Mouse (Mus musculus): ENCODE measurements around the gene Lrrk2.

Gene Lrrk2

GRCm38 (mm10) chr15:91672645-91673568, at the start of gene Lrrk2:
Gene Lrrk2 (plus strand): TSS chr15:91673175.
- peak; percentile 91 for DNase-seq

DNA sequence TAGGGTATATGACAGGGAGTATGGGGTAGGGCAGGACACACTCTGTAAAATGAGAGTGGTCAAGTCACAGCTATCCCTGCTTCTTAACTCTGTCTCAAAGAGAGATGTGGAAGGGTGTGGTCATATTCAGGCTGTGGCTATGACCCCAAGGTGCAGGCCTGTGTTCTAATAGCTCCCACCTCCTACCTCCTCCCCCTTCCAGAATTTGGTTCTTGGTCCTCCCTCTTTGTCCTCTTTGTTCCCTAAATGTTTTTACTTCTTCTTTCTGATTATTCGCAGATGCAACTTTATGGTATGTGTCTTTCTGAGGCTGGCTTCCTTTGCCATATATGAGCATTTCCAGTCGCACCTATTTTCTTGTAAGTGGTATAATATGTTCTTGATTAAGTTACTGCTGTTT, 48.5 kb upstream of the Lrrk2 start:
- DNase-seq: no peak

GRCm38 (mm10) chr15:91629137-91629536, 43.8 kb upstream of the Lrrk2 start:
- DNase-seq: no peak

- no peak for DNase-seq
Observed at GRCm38 (mm10) chr15:91632473-91632872, 40.5 kb upstream of the Lrrk2 start.

GRCm38 (mm10) chr15:91633051-91633450, 39.9 kb upstream of the Lrrk2 start:
- no peak for DNase-seq

DNA sequence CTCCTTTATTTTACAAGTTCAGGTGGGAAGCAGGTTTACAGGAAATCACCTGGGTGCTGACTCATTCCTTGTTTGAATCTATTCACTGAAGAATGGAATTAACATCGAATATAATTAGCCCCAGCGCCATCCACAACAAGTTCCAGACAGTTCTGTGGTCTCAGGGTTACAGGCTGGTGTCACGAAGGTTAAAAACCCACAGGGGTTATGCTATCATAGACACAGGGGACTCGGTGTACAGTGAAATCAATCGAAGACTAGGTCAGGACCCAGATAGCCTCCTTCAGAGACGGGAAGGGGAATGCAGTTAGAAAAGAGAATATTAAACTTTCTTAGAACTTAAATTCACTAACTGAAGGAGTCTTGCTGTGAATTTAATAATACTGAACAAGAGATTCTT, 39.2 kb upstream of the Lrrk2 start:
- DNase-seq: no peak

DNA sequence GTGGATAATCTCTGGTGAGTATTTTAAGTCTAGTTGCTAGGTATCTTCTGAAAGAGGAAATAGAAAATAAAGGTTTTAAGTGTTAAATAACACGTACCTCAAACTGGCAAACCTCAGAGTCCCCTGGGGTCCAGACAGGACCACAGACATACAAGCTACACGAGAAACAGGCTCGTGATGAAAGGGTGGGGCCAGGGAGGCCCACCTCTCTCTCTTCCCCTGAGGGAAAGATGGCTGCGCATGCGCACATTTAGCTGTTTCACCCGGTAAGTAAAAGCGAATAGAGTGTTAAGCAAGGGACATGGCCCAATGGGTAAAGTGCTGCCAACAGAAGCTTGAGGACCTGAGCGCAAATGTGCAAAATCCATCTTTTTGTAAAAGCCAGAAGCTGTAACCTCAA, 38.7 kb upstream of the Lrrk2 start:
- no peak for DNase-seq

DNA sequence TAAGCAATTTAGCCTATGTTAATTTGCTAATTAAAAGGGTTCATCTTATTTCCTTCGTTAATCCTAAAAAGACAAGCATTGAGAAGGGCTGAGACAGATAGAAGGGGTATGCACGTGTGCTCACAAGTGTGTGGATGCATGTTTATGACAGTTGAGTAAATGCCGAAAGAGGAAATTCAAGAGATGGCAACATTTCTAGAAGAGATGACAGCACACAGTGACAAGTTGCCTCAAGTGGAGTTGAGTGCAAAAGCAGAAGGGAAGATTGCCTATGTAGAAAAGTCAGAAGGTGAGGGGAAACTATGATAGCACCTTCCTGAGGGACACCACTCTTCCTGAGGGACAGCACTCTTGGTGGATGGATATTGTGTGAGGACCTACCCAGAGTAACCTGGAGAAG, 31.3 kb upstream of the Lrrk2 start:
- no peak for DNase-seq

GRCm38 (mm10) chr15:91642682-91643306, 30.2 kb upstream of the Lrrk2 start:
- DNase-seq: no peak

DNA sequence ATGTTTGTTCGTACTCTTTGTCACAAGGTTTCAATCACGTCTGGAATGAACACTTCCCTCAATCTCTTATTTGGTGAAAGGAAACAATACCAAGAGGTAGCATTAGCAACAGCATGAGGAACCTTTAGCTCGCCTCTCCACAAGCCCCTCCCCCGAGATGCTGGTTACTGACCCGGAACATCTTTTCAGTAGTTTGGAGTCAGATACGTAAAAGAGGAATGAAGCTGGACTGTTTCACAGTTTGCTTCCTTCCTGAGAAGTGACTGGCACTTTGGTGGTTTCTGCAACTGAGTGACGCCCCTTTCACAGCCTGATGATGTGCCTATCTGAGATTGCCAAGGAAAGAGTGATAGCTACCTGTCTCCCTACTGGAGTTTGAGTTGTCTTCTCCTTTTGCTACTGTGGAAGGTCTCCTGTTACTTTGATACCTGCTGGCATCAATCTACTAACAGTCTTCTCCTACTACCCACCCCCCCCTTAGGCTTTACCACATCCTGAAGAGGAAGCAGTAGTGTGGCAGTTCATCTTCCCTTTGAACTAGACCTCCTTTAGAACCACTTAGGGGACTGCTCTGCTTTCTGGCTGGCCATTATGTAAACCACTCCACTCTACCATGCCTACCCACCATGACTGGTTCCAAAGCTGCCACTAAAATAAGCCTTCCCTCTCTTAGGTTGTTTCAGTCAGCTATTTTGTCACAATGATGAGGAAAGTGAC, 29.2 kb upstream of the Lrrk2 start:
- DNase-seq: no peak

- DNase-seq: peak; percentile 7
Observed at GRCm38 (mm10) chr15:91650270-91650669, 22.7 kb upstream of the Lrrk2 start.

DNA sequence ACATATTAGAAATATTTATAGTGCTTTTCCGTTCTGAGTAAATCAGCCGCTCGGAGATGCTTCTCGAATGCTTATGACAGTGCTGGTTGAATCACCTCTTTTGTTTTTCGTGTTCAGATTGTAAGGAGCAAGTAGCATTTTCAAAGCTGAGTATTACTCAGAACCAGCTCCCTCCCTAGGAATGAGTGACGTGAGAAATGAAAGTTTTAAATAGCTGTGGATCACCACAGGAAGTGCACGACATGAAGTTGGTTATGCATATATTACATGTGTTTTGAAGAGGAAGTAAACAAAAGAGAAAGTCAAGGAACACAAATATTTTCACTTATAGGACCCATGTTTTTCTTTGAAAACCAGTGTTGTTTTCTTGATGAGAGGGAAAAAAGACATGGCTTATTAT, 21.5 kb upstream of the Lrrk2 start:
- DNase-seq: no peak

- no peak for DNase-seq
Observed at GRCm38 (mm10) chr15:91658227-91658626, 14.7 kb upstream of the Lrrk2 start.

DNA sequence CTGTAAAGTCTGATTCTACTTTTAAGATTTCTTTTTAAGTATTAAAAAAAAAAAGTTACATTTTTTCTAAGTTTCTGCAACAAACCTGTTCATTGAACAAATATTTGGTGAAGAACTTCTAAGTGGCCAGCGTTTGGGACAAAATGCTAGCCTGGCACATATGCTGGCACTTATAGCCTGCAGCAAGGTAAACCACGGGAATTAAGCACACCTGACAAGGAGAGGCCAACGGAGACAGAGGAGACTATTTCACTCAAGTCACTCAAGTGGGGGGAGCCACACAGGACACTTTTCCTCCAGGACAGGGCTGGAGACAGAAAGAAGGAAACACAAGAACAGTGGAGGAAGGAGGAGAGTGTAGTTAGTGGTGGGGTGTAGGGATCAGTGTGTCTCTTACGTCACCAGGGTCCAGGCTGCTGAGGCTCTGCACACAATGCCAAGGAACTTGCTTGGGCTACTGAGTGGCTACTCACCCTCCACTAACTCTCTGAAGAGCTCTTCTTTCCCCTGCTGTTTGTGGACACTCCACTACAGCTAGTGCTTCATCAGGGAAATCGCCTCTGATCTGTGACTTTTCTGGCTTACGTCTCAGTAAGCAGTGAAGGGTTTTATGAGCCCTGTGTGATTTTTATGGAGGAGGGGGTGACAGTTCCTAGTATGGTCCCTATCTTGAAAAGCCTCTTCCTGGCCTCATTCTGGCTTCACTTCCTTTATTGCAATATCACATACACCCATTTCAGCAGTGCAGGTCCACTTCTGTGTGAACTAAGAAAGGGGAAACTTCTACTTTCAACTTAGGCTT, 12.5 kb upstream of the Lrrk2 start:
- no peak for DNase-seq

- DNase-seq: no peak
Observed at GRCm38 (mm10) chr15:91661079-91661369, 12.0 kb upstream of the Lrrk2 start.

GRCm38 (mm10) chr15:91664586-91665132, 8.3 kb upstream of the Lrrk2 start:
- no peak for DNase-seq

- DNase-seq: peak; percentile 4
Observed at GRCm38 (mm10) chr15:91665530-91665929, 7.4 kb upstream of the Lrrk2 start.

DNA sequence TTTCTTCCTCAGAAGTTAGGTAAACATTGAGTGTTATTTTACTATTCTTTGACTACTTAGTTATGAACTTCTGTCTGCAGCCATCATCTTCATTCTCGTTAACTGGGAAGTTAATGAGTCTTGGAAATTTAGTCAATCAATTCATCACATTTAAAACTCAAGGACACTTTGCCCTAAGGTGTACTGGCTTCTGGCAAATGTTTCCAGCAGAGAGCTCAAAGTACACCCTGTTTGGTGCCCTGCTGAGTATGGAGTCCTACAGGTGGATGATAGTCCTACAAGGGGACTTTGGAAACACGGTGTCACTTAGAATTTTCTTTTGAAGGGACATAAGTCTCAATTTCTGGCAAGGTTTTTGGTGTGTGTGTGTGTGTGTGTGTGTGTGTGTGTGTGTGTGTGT, 1.8 kb upstream of the Lrrk2 start:
- peak; percentile 60 for DNase-seq

- peak; percentile 24 for DNase-seq
Observed at GRCm38 (mm10) chr15:91671987-91672386, 988 bp upstream of the Lrrk2 start.

GRCm38 (mm10) chr15:91673569-91673905, 562 bp downstream of the Lrrk2 start:
- no peak for DNase-seq

- DNase-seq: no peak
Observed at GRCm38 (mm10) chr15:91680116-91680515, 7.1 kb downstream of the Lrrk2 start.

GRCm38 (mm10) chr15:91685880-91686563, 13.0 kb downstream of the Lrrk2 start:
- no peak for DNase-seq

Measured in kidney, postnatal 14 days (tissue).